Mouse (Mus musculus) heart, adult 2 months (tissue): Measurements from ENCODE around the gene Gm5105.

Source experiments
- CTCF ChIP-seq: fragments of 200-600 bp; IDR thresholded peaks from 2 replicates; pipeline ENCODE4 v1.8.1; 2022; ENCODE audit warnings: antibody characterized with exemption, mild to moderate bottlenecking, moderate library complexity
- POLR2A ChIP-seq: fragments of 200-500 bp; IDR thresholded peaks from 2 replicates; pipeline ENCODE4 v1.6.1; 2011; ENCODE audit warnings: mild to moderate bottlenecking, low read depth, low read length, control low read depth; ENCODE audit not compliant: insufficient read depth

DNA sequence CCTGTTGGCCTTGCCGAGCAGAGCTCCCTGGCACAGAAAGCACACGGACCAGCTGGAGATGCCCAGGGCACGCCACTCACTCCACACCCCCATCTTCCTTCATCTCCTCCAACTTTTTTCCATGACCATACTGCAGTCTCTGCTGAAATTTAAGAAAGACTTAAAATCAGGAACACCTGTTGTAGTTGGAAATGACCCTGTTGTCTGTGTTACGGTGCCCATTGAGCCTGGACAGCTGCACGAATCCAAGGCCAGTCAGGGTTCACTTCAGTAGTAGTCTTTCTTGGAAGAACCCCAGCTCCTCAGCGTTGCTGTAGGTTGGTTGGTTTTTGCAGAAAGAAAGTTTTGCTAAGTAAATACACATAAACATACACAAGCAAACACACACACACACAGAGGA is 17.6 kb downstream of the Gm5105 start:
- TF ChIP-seq POLR2A = no peak
- TF ChIP-seq CTCF = no peak
